Mouse (Mus musculus) midbrain, embryonic 15.5 days (tissue): ENCODE data around the gene Tex37. TPM values are rescaled to one million over a fixed set of nuclear protein-coding genes. Genes with fewer than 3 reads are reported as not detected.
A peak's percentile ranks its signal among the peaks of the same experiment; 100 is the strongest.

ENCODE experiments used
- ATAC-seq: fragments of 200-750 bp; cut with Nextera tagmentation; replicated peaks from 2 replicates; pipeline ENCODE4 v1.8.0; 2017; ENCODE audit warnings: moderate TSS enrichment
- H3K27ac ChIP-seq: fragments of 300-500 bp; sonication (generic); 2 replicates; pipeline ENCODE4 v1.5.1; 2015; ENCODE audit warnings: mild to moderate bottlenecking, inconsistent platforms
- H3K27me3 ChIP-seq: fragments of 300-500 bp; sonication (generic); replicated peaks from 2 replicates; pipeline ENCODE4 v1.6.1; 2015; ENCODE audit warnings: inconsistent platforms
- H3K36me3 ChIP-seq: fragments of 300-500 bp; sonication (generic); replicated peaks from 2 replicates; pipeline ENCODE4 v1.6.1; 2015; ENCODE audit warnings: inconsistent platforms
- H3K4me1 ChIP-seq: fragments of 300-500 bp; sonication (generic); 2 replicates; pipeline ENCODE4 v1.6.1; 2015; ENCODE audit warnings: inconsistent platforms
- H3K4me2 ChIP-seq: fragments of 300-500 bp; sonication (generic); 2 replicates; pipeline ENCODE4 v1.6.1; 2015; ENCODE audit warnings: inconsistent platforms, mild to moderate bottlenecking, moderate library complexity
- H3K4me3 ChIP-seq: fragments of 300-500 bp; sonication (generic); 2 replicates; pipeline ENCODE4 v1.5.1; 2015; ENCODE audit warnings: mild to moderate bottlenecking, inconsistent platforms
- H3K9ac ChIP-seq: fragments of 300-500 bp; sonication (generic); 2 replicates; pipeline ENCODE4 v1.6.1; 2015; ENCODE audit warnings: mild to moderate bottlenecking, inconsistent platforms
- H3K9me3 ChIP-seq: fragments of 300-500 bp; sonication (generic); 2 replicates; pipeline ENCODE4 v1.6.1; 2016; ENCODE audit warnings: inconsistent platforms
- WGBS: fragments of 180-500 bp; shearing (Covaris S2); methylation state at CpG from one replicate; pipeline ENCODE4 v1.1.7; 2015; ENCODE audit warnings: mixed read lengths; 5-methylcytosine and 5-hydroxymethylcytosine counted together
- polyA plus RNA-seq: library from polyadenylated mRNA; unstranded; fragments of >200 nt; fragmentation: Nextera tagmentation; extraction: Ambion mirVana; gene quantifications from 2 replicates; pipeline ENCODE4 v1.2.1, GENCODE M21; 2015

Tex37 gene
- polyA plus RNA-seq, 1 experiment from 2014 or later, result not detected

DNA sequence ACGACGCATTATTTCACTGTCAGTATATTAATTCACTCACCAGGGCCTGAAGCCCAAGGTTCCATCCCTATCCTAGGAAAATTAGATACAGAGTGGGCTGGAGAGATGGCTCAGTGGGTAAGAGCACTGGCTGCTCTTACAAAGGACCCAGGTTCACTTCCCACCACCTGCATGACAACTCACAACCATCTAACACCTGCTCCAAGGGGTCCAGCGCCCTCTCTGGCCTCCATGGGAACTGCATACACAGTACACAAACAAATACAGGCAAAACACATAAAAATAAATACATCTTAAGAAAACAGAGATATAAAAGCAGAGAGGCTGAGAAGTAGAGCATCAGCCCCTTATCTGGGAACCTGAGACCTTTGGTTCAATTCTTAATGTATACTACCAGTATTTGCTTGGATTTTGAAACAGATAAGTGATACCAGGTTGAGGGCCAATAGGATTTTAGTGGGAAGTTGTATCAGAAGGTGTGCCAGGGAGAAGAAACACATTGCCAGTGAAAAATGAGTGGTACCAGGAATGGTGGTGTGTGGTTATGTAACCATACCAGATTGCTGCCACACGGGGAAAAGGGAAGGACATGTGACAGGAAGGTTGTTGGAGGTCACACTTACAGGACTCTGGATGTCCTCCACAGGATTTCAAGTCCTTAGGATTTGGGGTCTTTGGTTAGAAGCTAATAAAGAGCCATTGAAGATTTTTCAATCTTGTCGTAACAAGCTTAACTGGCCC lies 44.5 kb downstream of the Tex37 start:
- no peaks in the 10 kb centered on the region for H3K4me1 ChIP-seq
- H3K27me3 ChIP-seq, result no peaks in the 10 kb centered on the region
- peaks cover 4% of the 10 kb centered on the region; the same call in 1 of the 2 replicates for H3K36me3 ChIP-seq
- H3K27ac ChIP-seq, result no peak overlapping the region
- H3K9me3 ChIP-seq, result no peaks in the 10 kb centered on the region
- H3K4me2 ChIP-seq, result no peak overlapping the region
- no peak overlapping the region for H3K9ac ChIP-seq
- H3K4me3 ChIP-seq, result no peak overlapping the region
- 74% methylated on average over 5 of the region's 5 CpGs for WGBS
- no peak for ATAC-seq

DNA sequence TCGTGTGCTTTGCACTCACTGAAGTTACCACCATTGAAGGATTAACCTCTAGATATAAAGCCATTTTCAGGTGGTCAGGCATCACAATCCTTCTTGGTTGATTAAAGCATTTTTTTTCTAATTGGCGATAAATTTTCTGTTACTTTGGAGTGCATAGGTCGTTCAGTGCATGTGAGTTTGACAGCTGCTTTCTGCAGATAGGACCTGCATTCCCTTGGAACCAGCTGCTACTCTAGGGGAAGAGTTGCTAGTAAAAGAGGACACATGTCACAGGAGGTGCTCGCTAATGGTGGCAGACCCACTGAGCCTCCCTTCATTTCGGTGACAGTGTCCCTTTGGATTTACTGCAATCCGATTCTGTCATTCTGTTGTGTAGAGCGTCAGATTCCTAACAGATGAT lies 46.2 kb downstream of the Tex37 start:
- ATAC-seq, result no peak
- no peak overlapping the region for H3K4me2 ChIP-seq
- H3K27me3 ChIP-seq, result no peaks in the 10 kb centered on the region
- H3K9ac ChIP-seq, result no peak overlapping the region
- no peaks in the 10 kb centered on the region for H3K4me1 ChIP-seq
- H3K4me3 ChIP-seq, result no peak overlapping the region
- WGBS, result 72% methylated on average over 7 of the region's 7 CpGs
- no peaks in the 10 kb centered on the region for H3K9me3 ChIP-seq
- H3K36me3 ChIP-seq, result no peaks in the 10 kb centered on the region
- H3K27ac ChIP-seq, result no peak overlapping the region

DNA sequence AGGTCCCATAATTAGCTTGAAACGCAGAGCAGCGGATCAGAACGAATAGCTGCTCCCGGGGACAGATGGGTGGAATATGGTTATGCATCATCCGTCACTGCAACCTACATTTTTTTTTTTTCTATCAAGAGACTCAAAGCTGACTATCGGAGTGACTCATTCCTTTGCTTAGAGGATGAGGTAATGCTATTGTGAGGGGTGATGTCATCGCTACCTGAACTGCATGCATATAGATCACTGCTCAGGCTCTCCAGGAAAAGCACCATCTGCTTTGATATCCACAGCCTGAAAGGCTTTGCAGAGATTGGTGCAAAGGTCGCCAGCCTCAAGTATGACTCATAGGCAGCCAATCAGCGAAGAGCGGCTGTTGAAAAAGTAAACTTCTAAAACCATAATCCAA lies 46.6 kb downstream of the Tex37 start:
- H3K9me3 ChIP-seq, result no peaks in the 10 kb centered on the region
- H3K27me3 ChIP-seq, result no peaks in the 10 kb centered on the region
- 58% methylated on average over 10 of the region's 10 CpGs for WGBS
- H3K4me2 ChIP-seq, result no peak overlapping the region
- peak; percentile 84 for ATAC-seq
- no peaks in the 10 kb centered on the region for H3K36me3 ChIP-seq
- H3K27ac ChIP-seq, result no peak overlapping the region
- H3K9ac ChIP-seq, result no peak overlapping the region
- no peaks in the 10 kb centered on the region for H3K4me1 ChIP-seq
- no peak overlapping the region for H3K4me3 ChIP-seq

DNA sequence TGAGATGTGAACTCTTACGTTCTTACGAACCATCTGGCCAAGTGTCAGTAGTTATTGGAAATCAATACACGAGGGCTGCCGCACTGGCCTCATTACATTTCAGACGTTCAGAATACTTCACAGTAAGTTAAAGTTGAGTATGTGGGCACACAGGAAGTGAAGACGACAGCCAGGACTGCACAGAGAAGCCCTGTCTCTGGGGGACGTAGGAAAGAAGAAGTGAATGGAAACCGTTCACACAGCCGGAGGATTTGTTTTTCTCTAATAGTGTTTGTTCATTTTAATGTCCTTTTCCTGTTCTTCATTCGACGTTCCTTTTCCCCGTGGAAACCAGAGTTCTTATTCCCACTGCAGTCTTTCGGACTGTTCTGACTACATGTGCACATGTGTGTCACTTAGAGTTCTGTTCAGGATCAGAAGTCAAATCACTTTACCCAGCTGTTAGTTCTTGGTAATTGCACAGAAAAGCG lies 47.2 kb downstream of the Tex37 start:
- 67% methylated on average over 14 of the region's 14 CpGs for WGBS
- H3K27ac ChIP-seq, result no peak overlapping the region
- no peak overlapping the region for H3K4me2 ChIP-seq
- no peaks in the 10 kb centered on the region for H3K9me3 ChIP-seq
- ATAC-seq, result no peak
- no peaks in the 10 kb centered on the region for H3K4me1 ChIP-seq
- no peaks in the 10 kb centered on the region for H3K36me3 ChIP-seq
- H3K9ac ChIP-seq, result no peak overlapping the region
- no peaks in the 10 kb centered on the region for H3K27me3 ChIP-seq
- no peak overlapping the region for H3K4me3 ChIP-seq

DNA sequence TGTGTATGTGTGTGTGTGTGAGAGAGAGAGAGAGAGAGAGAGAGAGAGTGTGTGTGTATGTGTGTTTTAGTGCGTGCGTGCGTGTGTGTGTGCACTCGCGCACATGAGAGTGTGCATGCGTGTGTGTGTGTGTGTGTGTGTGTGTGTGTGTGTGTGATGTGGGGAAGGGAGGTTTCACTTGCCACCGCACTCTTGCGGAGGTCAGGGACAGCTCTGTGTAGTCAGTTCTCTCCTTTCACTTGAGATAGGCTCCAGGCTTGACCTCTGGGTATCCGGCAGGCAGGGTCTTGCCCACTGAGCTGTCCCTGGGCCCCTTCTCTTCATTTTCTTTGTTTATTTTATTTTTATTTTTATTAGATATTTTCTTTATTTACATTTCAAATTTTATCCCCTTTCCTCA lies 51.4 kb downstream of the Tex37 start:
- no peak overlapping the region for H3K27ac ChIP-seq
- H3K27me3 ChIP-seq, result no peaks in the 10 kb centered on the region
- no peaks in the 10 kb centered on the region for H3K4me1 ChIP-seq
- no peak overlapping the region for H3K4me2 ChIP-seq
- WGBS, result 95% methylated on average over 9 of the region's 9 CpGs
- ATAC-seq, result no peak
- H3K36me3 ChIP-seq, result no peaks in the 10 kb centered on the region
- H3K4me3 ChIP-seq, result no peak overlapping the region
- no peaks in the 10 kb centered on the region for H3K9me3 ChIP-seq
- H3K9ac ChIP-seq, result no peak overlapping the region

DNA sequence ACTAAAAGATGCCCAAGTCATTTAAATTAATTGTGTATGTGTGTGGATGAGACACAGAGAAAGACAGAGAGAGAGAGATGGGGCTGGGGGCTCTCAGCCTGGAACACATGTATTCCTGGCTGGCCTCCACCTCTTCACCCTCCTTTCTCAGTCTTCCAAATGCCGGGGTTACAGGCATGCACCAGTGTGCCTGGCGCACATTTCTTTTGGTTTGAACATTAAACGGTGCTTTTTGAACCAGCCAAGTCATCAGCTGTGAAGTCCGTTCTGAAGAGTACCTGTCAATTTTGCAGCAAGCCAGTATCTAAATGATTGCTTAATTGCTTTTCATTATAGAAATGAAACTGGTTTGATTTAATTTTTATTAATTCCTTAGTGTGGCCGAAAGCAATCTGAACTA lies 52.0 kb downstream of the Tex37 start:
- H3K4me2 ChIP-seq, result no peak overlapping the region
- H3K27ac ChIP-seq, result no peak overlapping the region
- no peak overlapping the region for H3K9ac ChIP-seq
- no peaks in the 10 kb centered on the region for H3K36me3 ChIP-seq
- no peaks in the 10 kb centered on the region for H3K9me3 ChIP-seq
- no peak overlapping the region for H3K4me3 ChIP-seq
- ATAC-seq, result no peak
- H3K27me3 ChIP-seq, result no peaks in the 10 kb centered on the region
- WGBS, result 58% methylated on average over 5 of the region's 5 CpGs
- H3K4me1 ChIP-seq, result no peaks in the 10 kb centered on the region

DNA sequence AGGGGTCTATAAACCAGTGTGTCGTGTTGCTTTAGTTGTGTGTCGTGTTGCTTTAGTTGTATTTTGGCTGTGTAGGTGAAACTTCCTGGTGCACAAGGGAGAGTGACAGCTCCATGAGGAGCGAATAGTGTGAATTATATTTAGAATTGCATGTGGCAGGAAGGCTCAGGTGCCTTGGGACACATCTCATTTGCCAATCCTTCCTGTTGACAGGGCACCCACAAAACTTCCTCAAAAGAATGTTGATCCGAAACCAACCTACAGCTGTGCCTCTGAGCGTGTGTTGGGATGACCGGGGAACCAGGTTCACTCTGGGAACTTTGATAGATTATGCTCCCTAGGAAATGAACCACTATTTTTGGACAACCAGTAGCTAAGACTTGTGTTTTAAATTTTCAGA lies 54.4 kb downstream of the Tex37 start:
- no peaks in the 10 kb centered on the region for H3K9me3 ChIP-seq
- H3K4me1 ChIP-seq, result no peaks in the 10 kb centered on the region
- H3K27me3 ChIP-seq, result no peaks in the 10 kb centered on the region
- peaks cover 3% of the 10 kb centered on the region for H3K36me3 ChIP-seq
- no peak overlapping the region for H3K27ac ChIP-seq
- no peak overlapping the region for H3K9ac ChIP-seq
- H3K4me2 ChIP-seq, result no peak overlapping the region
- ATAC-seq, result no peak
- no peak overlapping the region for H3K4me3 ChIP-seq
- 89% methylated on average over 6 of the region's 6 CpGs for whole genome bisulfite sequencing

Other genes with a start within 250 kb of the Tex37 start
- 2.6 and 3.0 TPM in 2 replicates for gene Rpia, start 126.7 kb downstream of the Tex37 start, polyA plus RNA-seq
- gene Eif2ak3, start 74.4 kb downstream of the Tex37 start, polyA plus RNA-seq, result 14.1 and 14.6 TPM in 2 replicates
- gene Foxi3, start 37.6 kb upstream of the Tex37 start, polyA plus RNA-seq, result not detected in 2 replicates
- 4.2 and 4.7 TPM in 2 replicates for gene Thnsl2, start 225.5 kb upstream of the Tex37 start, polyA plus RNA-seq